Mouse (Mus musculus): ENCODE results near the gene D430019H16Rik.

D430019H16Rik gene

GRCm38 (mm10) chr12:105490227-105490626, 36.6 kb downstream of the D430019H16Rik start:
- DNase-seq (ENCODE audit: low read depth, low spot score), result no peak

DNA sequence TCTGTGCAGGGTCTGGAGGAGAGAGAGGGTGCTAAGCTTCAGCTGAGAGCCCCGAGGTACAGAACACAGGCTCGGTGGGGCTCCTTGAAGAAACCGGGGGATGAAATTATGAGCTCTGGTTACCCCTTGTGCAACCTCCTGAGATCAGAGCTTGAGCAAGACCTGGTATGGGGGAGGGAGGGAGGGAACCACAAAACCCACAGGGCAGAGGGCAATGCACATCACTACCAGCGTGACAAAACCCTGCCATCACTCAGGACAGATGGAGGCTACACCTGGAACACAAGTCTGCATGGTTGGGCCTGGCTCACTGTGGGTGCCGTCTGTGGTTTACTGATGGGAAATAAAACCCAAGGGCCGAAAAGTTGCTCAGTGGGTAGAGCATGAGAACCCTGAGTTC, 37.1 kb downstream of the D430019H16Rik start:
- DNase-seq (ENCODE audit: low read depth, low spot score), result no peak

- DNase-seq (ENCODE audit: low read depth, low spot score), result no peak
These were observed 41.1 kb downstream of the D430019H16Rik start for GRCm38 (mm10) chr12:105494796-105495195.

DNA sequence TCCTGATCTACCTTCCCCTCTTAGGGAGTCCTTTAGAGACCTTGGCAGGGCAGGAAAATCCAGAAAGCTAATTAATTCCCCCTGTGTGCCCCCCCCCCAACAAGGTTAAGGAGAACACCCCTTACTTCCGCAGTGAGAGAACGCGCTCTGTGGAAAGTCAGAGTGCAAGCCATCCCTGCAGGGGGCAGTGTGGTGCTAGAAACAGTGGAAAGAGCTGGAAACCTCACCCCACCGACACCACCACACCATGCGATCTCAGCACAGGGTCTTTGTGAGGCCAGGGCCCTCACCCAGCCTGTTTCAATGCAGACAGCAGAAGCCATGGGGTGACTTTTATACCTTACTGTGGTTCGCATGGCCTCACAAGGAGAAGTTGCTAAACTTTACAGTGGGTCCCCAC, 44.2 kb downstream of the D430019H16Rik start:
- DNase-seq (ENCODE audit: low read depth, low spot score), result peak; percentile 75

DNA sequence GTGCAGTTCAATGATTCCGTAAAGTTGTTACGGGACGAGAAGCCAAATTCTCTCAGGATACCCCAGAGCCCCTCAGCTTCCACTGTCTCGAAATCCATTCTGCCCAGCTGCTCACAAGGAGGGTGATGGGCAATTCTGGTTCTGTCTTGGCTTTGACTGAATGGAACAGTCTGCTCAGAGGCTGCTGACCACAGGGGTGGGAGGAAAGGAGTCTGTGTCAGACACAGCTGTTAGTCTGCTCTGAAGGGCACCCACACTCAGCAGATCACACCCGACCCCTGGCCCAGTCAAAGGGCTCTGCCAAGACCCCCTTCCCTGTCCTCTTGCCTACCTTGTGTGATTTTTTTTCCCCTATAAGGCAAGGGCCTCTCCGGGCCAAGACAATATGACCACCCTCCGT, 44.8 kb downstream of the D430019H16Rik start:
- no peak for DNase-seq (ENCODE audit: low read depth, low spot score)

DNA sequence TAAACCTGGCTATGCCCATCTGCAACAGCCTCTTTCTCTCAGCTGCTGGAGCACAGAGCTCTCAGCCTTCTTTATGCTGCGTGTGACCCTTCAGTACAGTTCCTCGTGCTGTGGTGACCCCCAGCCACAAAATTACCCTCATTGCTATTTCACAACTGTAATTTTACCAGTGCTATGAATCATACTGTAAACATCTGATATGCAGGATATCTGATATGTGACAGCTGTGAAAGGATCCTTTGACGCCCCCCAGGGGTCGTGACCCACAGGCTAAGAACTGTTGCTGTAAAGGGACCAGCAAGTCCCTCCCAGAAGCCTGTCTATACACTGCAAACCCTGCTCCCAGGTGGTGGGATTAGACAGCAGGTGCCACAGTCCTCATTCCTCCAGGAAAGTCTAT, 45.2 kb downstream of the D430019H16Rik start:
- DNase-seq (ENCODE audit: low read depth, low spot score), result no peak

GRCm38 (mm10) chr12:105500940-105501339, 47.3 kb downstream of the D430019H16Rik start:
- no peak for DNase-seq (ENCODE audit: low read depth, low spot score)

- DNase-seq (ENCODE audit: low read depth, low spot score), result no peak
These were observed 51.1 kb downstream of the D430019H16Rik start for GRCm38 (mm10) chr12:105504736-105505135.

DNA sequence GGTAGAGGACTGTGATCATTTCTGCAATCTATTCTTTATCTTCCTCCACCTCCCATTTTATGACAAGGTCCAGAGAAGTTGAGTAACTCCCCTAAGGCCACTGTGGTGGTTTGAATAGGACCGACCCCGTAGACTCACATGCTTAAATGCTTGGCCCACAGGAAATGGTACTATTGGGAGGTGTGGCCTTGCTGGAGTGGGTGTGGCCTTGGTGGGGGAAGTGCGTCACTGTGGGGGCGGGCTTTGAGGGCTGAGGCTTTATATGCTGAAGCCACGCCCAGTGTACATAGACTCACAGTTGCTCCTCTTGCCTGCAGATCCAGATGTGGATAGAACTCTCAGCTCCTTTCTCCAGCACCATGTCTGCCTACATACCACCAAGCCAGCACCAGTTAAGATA, 57.5 kb downstream of the D430019H16Rik start:
- DNase-seq (ENCODE audit: low read depth, low spot score), result no peak

DNA sequence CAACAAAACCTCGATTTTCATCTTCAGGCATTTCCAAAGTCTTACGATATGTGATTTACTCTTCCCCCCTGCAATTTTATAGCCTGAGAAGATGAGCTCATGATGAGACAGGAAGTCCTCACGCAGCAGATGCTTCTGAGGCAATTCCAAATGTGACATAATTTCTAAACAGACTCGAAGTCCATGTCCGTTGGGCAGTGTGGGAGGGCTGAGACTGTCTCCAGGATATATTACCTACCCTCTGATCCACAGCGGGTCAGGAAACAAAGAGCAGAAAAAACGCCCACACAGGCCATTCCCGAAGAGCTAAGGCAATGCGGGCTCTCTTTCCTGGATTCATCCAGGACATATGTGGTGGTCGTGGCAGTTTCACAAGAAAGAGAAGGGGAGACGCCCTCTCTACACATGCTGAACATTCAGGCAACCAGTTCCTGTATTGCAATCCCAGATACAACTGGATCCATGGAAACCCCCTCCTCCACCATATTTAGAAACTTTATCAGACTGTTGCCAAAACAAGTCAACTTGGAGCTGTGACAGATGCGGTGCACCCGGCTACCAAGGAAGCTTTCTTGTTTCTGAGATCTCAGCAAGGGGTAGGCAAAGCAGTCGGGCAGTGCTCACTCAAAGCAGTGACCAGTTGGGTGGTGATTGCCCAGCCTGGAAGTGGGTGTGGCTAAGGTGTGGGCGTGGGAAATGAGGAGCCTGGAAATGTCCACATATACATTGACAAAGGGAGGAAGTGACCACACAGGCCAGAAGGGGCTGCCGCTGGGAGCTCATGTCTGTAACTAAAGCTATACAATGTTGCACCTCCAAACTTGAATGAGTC, 58.2 kb downstream of the D430019H16Rik start:
- DNase-seq (ENCODE audit: low read depth, low spot score), result no peak

DNA sequence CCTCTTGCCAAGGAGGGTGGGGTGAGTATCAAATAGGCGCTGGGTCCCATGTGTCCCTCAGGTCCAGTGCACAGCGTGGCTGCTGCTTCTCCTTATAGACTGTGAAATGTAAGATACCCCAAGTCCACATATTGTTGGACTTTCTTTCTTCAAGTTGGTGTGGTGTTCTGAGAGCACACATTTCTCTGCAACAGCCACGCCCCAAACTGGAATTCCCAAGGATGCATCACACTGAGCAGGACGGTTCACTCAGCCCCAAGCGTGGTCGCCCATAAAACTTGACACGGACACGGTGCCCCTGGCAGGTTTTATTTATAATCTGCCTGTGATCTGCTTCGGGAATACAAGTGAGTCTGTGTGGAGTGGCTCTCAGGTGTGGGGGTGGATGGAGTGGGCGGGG, 60.5 kb downstream of the D430019H16Rik start:
- DNase-seq (ENCODE audit: low read depth, low spot score), result no peak

GRCm38 (mm10) chr12:105517026-105517675, 63.5 kb downstream of the D430019H16Rik start:
- DNase-seq (ENCODE audit: low read depth, low spot score), result no peak

- DNase-seq (ENCODE audit: low read depth, low spot score), result no peak
These were observed 66.2 kb downstream of the D430019H16Rik start for GRCm38 (mm10) chr12:105519851-105520250.

DNA sequence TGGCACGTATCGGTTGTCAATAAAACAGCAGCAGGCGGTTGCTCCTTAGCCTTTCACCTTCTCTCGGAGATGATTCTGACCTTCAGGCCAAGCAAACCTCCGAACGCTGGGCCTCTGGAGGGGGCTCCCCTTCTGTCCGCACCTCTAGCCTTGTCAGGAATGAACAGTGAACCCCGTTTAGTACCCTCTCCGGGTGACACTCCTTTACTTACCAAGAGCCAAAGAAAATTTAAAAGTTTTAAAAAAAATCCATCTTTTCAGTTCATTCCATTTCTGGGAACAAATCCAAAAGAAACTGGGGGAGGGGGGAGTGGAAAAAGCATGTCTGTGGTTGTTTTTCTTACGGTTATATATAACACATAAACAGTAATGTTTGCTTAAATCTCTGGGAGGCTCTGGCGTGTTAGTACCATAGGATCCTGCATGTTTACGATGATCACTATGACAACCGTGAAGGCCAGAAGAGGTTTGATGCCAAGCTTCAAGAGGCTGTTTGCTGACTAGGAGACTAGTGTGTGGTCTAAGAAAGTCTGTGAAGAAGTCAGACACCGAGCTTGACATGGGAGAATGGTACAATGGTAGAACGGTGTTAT, 67.6 kb downstream of the D430019H16Rik start:
- DNase-seq (ENCODE audit: low read depth, low spot score), result no peak

DNA sequence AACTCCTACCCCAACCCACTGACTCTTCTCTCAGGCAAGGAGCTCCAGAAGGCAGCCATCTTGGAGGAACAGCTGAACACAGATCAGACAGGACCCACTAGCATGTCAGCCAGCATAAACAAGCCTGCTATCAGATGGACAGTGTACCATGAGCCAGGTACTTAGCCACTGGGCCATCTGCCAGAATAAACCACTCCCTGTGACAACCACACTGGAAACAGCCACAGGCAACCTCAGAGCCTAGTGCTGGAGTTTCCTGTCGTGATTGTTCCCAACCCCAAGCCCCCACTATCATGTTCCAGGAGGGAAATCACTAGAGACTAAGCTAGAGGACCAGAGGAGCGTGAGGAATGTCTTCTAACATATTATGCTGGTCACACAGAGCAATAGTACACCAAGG, 70.1 kb downstream of the D430019H16Rik start:
- DNase-seq (ENCODE audit: low read depth, low spot score), result no peak

GRCm38 (mm10) chr12:105526186-105526585, 72.5 kb downstream of the D430019H16Rik start:
- DNase-seq (ENCODE audit: low read depth, low spot score), result no peak

GRCm38 (mm10) chr12:105526829-105527228, 73.2 kb downstream of the D430019H16Rik start:
- DNase-seq (ENCODE audit: low read depth, low spot score), result no peak

- no peak for DNase-seq (ENCODE audit: low read depth, low spot score)
These were observed 75.9 kb downstream of the D430019H16Rik start for GRCm38 (mm10) chr12:105529545-105529944.

DNA sequence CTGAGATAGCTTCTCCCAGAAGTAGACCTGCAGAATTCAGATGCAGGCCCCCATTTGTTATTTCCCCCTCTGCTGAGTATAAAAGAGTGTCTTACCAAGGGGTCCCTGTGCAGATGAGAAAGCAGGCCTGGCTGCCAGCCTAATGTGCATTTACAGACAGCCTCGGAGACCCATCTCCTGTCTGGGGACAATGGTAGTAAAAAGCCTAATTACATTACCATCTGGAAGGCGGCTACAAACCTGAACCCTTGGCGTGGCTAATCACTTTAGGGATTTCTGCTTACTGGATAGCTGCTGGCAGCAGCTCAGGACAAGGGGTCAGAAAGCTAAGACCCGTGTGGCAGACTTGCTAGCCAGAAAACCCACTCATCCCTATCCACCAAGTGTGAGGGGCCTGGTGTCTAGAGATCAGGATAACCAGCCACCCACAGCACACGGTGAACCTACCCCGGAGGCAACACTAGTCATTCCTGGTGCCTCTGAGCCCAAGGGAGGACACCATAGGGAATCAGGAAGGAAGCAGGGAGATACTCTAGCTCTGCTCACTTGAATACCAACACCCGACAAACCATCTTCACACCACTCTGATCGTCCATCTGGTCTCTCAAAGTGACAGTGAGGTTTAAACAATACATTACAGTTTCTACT, 78.2 kb downstream of the D430019H16Rik start:
- DNase-seq (ENCODE audit: low read depth, low spot score), result no peak

- no peak for DNase-seq (ENCODE audit: low read depth, low spot score)
These were observed 81.2 kb downstream of the D430019H16Rik start for GRCm38 (mm10) chr12:105534842-105535241.

DNA sequence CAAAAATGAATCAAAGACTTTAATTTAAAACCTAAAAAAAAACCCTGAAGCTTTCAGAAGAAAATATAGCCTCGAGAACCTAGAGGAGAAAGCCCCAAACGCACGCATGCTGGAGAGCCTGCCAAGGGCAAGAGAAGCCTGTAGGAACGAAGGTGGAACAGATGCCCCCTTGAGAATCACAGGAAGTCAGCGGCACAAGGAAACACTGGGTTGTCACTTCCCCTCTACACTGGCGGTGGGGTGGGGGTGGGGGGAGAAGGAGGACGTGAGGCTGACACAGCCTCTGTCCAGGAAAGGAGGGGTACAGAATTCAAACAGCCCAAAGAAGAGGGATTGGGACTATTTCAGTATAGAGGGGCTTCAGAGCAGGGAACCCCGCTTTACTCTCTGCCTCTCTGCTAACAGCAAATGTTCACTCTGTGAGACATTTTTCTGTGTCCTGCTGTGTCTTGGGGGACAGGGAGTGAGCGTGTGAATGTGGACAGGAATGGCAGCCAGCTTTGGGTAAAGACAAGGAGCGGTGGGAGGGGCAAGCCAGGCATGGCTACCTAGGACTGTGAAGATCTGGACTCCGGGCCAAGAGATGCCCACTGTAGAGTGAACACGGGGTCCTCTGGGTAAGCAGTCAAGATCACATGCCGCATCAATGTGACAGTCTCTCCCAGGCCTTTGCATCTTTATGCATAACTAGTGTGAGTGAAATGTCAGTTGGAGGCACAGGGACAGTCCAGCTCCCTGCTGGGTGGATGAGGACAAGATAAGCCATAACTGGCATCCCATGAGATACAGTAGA, 82.5 kb downstream of the D430019H16Rik start:
- no peak for DNase-seq (ENCODE audit: low read depth, low spot score)
